Mouse (Mus musculus) forebrain, embryonic 12.5 days (tissue): ENCODE measurements around the gene Cuedc1. TPM values are rescaled to one million over a fixed set of nuclear protein-coding genes. Genes with fewer than 3 reads are reported as not detected.

ENCODE experiments used
- ATAC-seq: fragments of 200-750 bp; cut with Nextera tagmentation; 2 replicates; pipeline ENCODE4 v1.8.0; 2017; ENCODE audit warnings: moderate TSS enrichment; ENCODE audit not compliant: low FRiP score
- H3K27ac ChIP-seq: fragments of 300-500 bp; sonication (generic); 2 replicates; pipeline ENCODE4 v1.5.1; 2016; ENCODE audit warnings: mild to moderate bottlenecking
- H3K27me3 ChIP-seq: fragments of 300-500 bp; sonication (generic); 2 replicates; pipeline ENCODE4 v1.6.1; 2016; ENCODE audit warnings: mild to moderate bottlenecking
- H3K36me3 ChIP-seq: fragments of 300-500 bp; sonication (generic); replicated peaks from 2 replicates; pipeline ENCODE4 v1.6.1; 2016; ENCODE audit warnings: mild to moderate bottlenecking
- H3K4me1 ChIP-seq: fragments of 300-500 bp; sonication (generic); 2 replicates; pipeline ENCODE4 v1.6.1; 2016
- H3K4me2 ChIP-seq: fragments of 300-500 bp; sonication (generic); 2 replicates; pipeline ENCODE4 v1.6.1; 2016; ENCODE audit warnings: mild to moderate bottlenecking, moderate library complexity
- H3K4me3 ChIP-seq: fragments of 300-500 bp; sonication (generic); replicated peaks from 2 replicates; pipeline ENCODE4 v1.5.1; 2016; ENCODE audit warnings: mild to moderate bottlenecking
- H3K9ac ChIP-seq: fragments of 300-500 bp; sonication (generic); 2 replicates; pipeline ENCODE4 v1.6.1; 2016; ENCODE audit warnings: mild to moderate bottlenecking
- H3K9me3 ChIP-seq: fragments of 300-500 bp; sonication (generic); 2 replicates; pipeline ENCODE4 v1.6.1; 2016
- WGBS: fragments of 180-500 bp; shearing (Covaris S2); methylation state at CpG from one replicate; pipeline ENCODE4 v1.1.7; 2016; 5-methylcytosine and 5-hydroxymethylcytosine counted together
- polyA plus RNA-seq: library from polyadenylated mRNA; unstranded; fragments of >200 nt; fragmentation: Nextera tagmentation; extraction: Ambion mirVana; gene quantifications from 2 replicates; pipeline ENCODE4 v1.2.1, GENCODE M21; 2016

Gene Cuedc1
- polyA plus RNA-seq, 1 experiment from 2014 or later, result 42.5 TPM

- ATAC-seq, result peak; percentile 67
- Histone ChIP-seq H3K9me3 (no peaks in the 10 kb centered on the region), H3K27me3 (no peaks in the 10 kb centered on the region), H3K4me1 (peaks cover 56% of the 10 kb centered on the region), H3K4me3 (no peak overlapping the region), H3K9ac (no peak overlapping the region), H3K36me3 (no peaks in the 10 kb centered on the region), H3K4me2 (no peak overlapping the region), H3K27ac (peak overlapping the region; percentile 85)
- 4% methylated on average over 5 of the region's 5 CpGs for WGBS
Measured at GRCm38 (mm10) chr11:88126306-88126793, 28.5 kb downstream of the Cuedc1 start.

DNA sequence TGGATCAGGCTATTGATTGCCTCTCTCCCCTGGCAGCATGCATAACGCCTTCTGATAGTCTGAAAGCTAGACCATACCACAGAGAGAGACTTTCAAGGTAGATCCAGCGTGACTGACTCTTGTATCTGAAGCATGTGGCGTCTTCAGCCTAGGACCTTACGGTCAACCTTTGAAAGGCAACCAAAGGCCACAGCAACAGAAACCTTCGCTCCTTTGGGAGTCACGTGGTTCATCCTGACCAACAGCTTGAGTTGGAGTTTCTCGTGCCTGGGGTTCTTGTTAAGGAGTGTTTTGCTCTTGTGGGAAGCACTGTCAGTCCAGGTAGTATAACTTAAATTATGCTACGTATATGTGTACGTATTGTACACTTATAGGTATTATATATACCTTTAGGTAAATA lies 30.6 kb downstream of the Cuedc1 start:
- no peaks in the 10 kb centered on the region for H3K36me3 ChIP-seq
- H3K9me3 ChIP-seq, result no peaks in the 10 kb centered on the region
- WGBS, result 87% methylated on average over 9 of the region's 9 CpGs
- H3K4me1 ChIP-seq, result peaks cover 45% of the 10 kb centered on the region
- H3K4me3 ChIP-seq, result no peak overlapping the region
- no peak overlapping the region for H3K4me2 ChIP-seq
- H3K27ac ChIP-seq, result no peak overlapping the region
- H3K9ac ChIP-seq, result no peak overlapping the region
- no peaks in the 10 kb centered on the region for H3K27me3 ChIP-seq
- ATAC-seq, result no peak

DNA sequence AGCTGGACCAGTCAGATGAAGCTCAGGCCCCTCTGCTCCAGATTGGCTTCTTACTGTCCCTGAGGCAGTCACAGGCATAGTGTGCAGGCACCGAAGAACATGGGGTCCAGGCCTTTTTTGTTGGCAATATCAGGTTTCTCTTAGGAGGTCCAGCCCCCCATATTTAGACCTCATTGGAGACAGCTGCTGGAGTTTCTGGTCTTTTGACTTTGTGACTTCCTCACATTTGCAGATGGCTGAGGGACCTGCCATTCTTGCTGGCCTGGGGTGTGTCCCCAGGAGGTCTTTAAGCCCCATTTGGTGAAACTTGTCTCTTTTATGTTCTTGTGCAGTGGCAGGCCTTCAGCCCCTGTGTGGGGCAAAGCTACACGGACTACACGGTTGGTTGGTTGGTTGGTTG lies 31.4 kb downstream of the Cuedc1 start:
- peaks cover 37% of the 10 kb centered on the region for H3K4me1 ChIP-seq
- no peak overlapping the region for H3K4me2 ChIP-seq
- H3K9ac ChIP-seq, result no peak overlapping the region
- no peaks in the 10 kb centered on the region for H3K9me3 ChIP-seq
- H3K27me3 ChIP-seq, result no peaks in the 10 kb centered on the region
- no peak for ATAC-seq
- no peak overlapping the region for H3K4me3 ChIP-seq
- H3K27ac ChIP-seq, result no peak overlapping the region
- WGBS, result 70% methylated on average over 3 of the region's 3 CpGs
- 0 out of 2 replicates have a peak, but pooled peaks cover 3% of the 10 kb centered on the region for H3K36me3 ChIP-seq

GRCm38 (mm10) chr11:88129935-88130334 lies 32.1 kb downstream of the Cuedc1 start:
- Histone ChIP-seq H3K27ac (no peak overlapping the region), H3K9me3 (no peaks in the 10 kb centered on the region), H3K27me3 (no peaks in the 10 kb centered on the region), H3K9ac (no peak overlapping the region), H3K4me3 (no peak overlapping the region), H3K4me2 (no peak overlapping the region), H3K4me1 (peaks cover 33% of the 10 kb centered on the region), H3K36me3 (0 out of 2 replicates have a peak, but pooled peaks cover 3% of the 10 kb centered on the region)
- 96% methylated on average over 10 of the region's 10 CpGs for WGBS
- ATAC-seq, result no peak

GRCm38 (mm10) chr11:88131847-88132246 lies 34.0 kb downstream of the Cuedc1 start:
- Histone ChIP-seq H3K4me1 (peaks cover 18% of the 10 kb centered on the region), H3K4me2 (no peak overlapping the region), H3K27ac (no peak overlapping the region), H3K4me3 (no peak overlapping the region), H3K27me3 (no peaks in the 10 kb centered on the region), H3K36me3 (0 out of 2 replicates have a peak, but pooled peaks cover 3% of the 10 kb centered on the region), H3K9me3 (no peaks in the 10 kb centered on the region), H3K9ac (no peak overlapping the region)
- ATAC-seq, result no peak
- 89% methylated on average over 8 of the region's 8 CpGs for WGBS

GRCm38 (mm10) chr11:88135218-88135617 lies 37.4 kb downstream of the Cuedc1 start:
- H3K4me1 ChIP-seq, result peaks cover 44% of the 10 kb centered on the region

GRCm38 (mm10) chr11:88137814-88138425 lies 40.1 kb downstream of the Cuedc1 start:
- 0 out of 2 replicates have a peak, but pooled peaks cover 3% of the 10 kb centered on the region for H3K36me3 ChIP-seq
- H3K9me3 ChIP-seq, result no peaks in the 10 kb centered on the region
- peak overlapping the region; percentile 96 for H3K27ac ChIP-seq
- no peaks in the 10 kb centered on the region for H3K27me3 ChIP-seq
- no peak overlapping the region for H3K9ac ChIP-seq
- H3K4me3 ChIP-seq, result no peak overlapping the region
- WGBS, result 64% methylated on average over 12 of the region's 12 CpGs
- H3K4me2 ChIP-seq, result 0 out of 2 replicates have a peak overlapping the region, but pooled peaks have one; percentile 53
- no peak for ATAC-seq
- peaks cover 58% of the 10 kb centered on the region for H3K4me1 ChIP-seq

More at GRCm38 (mm10) chr11:88135218-88135617, 37.4 kb downstream of the Cuedc1 start:
- no peaks in the 10 kb centered on the region for H3K9me3 ChIP-seq
- no peak overlapping the region for H3K9ac ChIP-seq
- WGBS, result 72% methylated on average over 7 of the region's 7 CpGs
- no peak overlapping the region for H3K4me3 ChIP-seq
- ATAC-seq, result no peak
- no peak overlapping the region for H3K4me2 ChIP-seq
- H3K27me3 ChIP-seq, result no peaks in the 10 kb centered on the region
- H3K27ac ChIP-seq, result 0 out of 2 replicates have a peak overlapping the region, but pooled peaks have one; percentile 0
- H3K36me3 ChIP-seq, result 0 out of 2 replicates have a peak, but pooled peaks cover 3% of the 10 kb centered on the region

- H3K4me2 ChIP-seq, result peak overlapping the region; percentile 53
- peak overlapping the region; percentile 38 for H3K9ac ChIP-seq
- ATAC-seq, result peak; percentile 73
- H3K4me1 ChIP-seq, result peaks cover 65% of the 10 kb centered on the region
- H3K27ac ChIP-seq, result peak overlapping the region; percentile 96
- H3K4me3 ChIP-seq, result peak overlapping the region; percentile 21
- no peaks in the 10 kb centered on the region for H3K9me3 ChIP-seq
- H3K36me3 ChIP-seq, result peaks cover 2% of the 10 kb centered on the region; the same call in 1 of the 2 replicates
- no peaks in the 10 kb centered on the region for H3K27me3 ChIP-seq
- under 1% methylated on average over 20 of the region's 20 CpGs for WGBS
Measured at GRCm38 (mm10) chr11:88139256-88139861, 41.5 kb downstream of the Cuedc1 start.

GRCm38 (mm10) chr11:88140066-88141060 lies 42.5 kb downstream of the Cuedc1 start:
- Histone ChIP-seq H3K9ac (no peak overlapping the region), H3K4me2 (peak overlapping the region; percentile 53), H3K4me1 (peaks cover 65% of the 10 kb centered on the region), H3K27me3 (no peaks in the 10 kb centered on the region), H3K27ac (peak overlapping the region; percentile 96), H3K36me3 (peaks cover 2% of the 10 kb centered on the region; the same call in 1 of the 2 replicates), H3K9me3 (no peaks in the 10 kb centered on the region), H3K4me3 (no peak overlapping the region)
- ATAC-seq, result peak; percentile 63; the same call in 1 of the 2 replicates
- WGBS, result 11% methylated on average over 13 of the region's 13 CpGs

DNA sequence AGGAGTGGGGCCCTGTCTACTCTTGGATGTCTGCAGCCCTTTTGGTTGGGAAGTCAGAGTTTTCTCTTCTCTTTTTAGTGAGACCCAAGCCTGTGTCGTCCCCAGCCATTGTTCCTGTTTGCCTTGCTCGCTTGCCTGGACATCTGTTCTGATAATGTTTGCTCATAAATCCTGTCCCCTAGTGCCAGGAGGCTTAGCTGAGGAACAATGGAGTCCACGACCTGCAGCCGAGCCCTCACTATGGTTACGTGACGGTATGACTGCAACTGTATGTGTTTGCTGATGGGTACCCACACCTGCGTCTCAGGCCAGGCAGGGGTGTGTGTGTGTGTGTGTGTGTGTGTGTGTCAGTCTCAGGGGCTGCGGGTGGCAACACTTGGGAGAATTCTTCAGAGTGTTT lies 44.5 kb downstream of the Cuedc1 start:
- H3K4me3 ChIP-seq, result no peak overlapping the region
- peaks cover 70% of the 10 kb centered on the region for H3K4me1 ChIP-seq
- no peaks in the 10 kb centered on the region for H3K9me3 ChIP-seq
- H3K27ac ChIP-seq, result peak overlapping the region; percentile 66
- H3K36me3 ChIP-seq, result peaks cover 2% of the 10 kb centered on the region; the same call in 1 of the 2 replicates
- WGBS, result 34% methylated on average over 8 of the region's 8 CpGs
- ATAC-seq, result no peak
- no peak overlapping the region for H3K9ac ChIP-seq
- no peaks in the 10 kb centered on the region for H3K27me3 ChIP-seq
- no peak overlapping the region for H3K4me2 ChIP-seq

GRCm38 (mm10) chr11:88144100-88144499 lies 46.2 kb downstream of the Cuedc1 start:
- no peak overlapping the region for H3K27ac ChIP-seq
- 61% methylated on average over 4 of the region's 4 CpGs for WGBS

More at GRCm38 (mm10) chr11:88144100-88144499, 46.2 kb downstream of the Cuedc1 start:
- no peak overlapping the region for H3K4me3 ChIP-seq
- peaks cover 66% of the 10 kb centered on the region for H3K4me1 ChIP-seq
- no peaks in the 10 kb centered on the region for H3K9me3 ChIP-seq
- H3K4me2 ChIP-seq, result no peak overlapping the region
- H3K27me3 ChIP-seq, result no peaks in the 10 kb centered on the region
- no peak overlapping the region for H3K9ac ChIP-seq
- H3K36me3 ChIP-seq, result peaks cover 2% of the 10 kb centered on the region; the same call in 1 of the 2 replicates
- no peak for ATAC-seq
